Mouse (Mus musculus) embryonic fibroblast, embryonic 13.5 days (primary cell): ENCODE data around the gene Eln.

Source experiments
- CTCF ChIP-seq: IDR thresholded peaks from 2 replicates; pipeline ENCODE4 v1.5.1; 2011; ENCODE audit warnings: mild to moderate bottlenecking, control low read depth, low read length, moderate library complexity, borderline replicate concordance; ENCODE audit not compliant: insufficient read depth
- POLR2A ChIP-seq: IDR thresholded peaks from 2 replicates; pipeline ENCODE4 v1.6.1; 2011; ENCODE audit warnings: low read depth, mild to moderate bottlenecking, control low read depth, low read length, moderate library complexity

DNA sequence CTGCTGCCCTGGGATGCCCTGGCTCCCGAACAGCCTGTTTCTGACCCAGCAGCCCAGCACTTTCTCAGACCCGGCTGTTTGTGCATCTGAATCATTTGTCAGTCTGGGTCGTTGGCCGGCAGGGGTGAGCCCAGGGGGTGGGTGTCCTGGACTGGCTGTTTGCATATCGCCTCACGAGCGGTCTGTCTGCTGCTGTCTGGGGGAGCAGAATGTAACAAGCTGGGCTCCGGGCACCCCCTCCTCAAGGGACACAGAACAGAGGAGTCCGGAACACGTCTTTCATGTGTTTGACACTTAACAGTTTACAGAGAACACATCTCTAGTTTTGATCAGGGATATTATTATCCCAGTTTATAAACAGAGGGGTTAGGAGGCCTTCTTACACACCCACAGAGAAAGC lies 7.0 kb upstream of the Eln start:
- TF ChIP-seq POLR2A = no peak
- no peak for TF ChIP-seq CTCF
